Mouse (Mus musculus): ENCODE results near the gene Gpr19. TPM values are rescaled to one million over a fixed set of nuclear protein-coding genes. Genes with fewer than 3 reads are reported as not detected.
A peak's percentile ranks its signal among the peaks of the same experiment; 100 is the strongest.

Gpr19 gene
- polyA plus RNA-seq, 1 experiment from 2014 or later = 10.8 TPM

- TF ChIP-seq CTCF (IDR thresholded peaks at IDR 0.05; ENCODE audit: low read depth) = no peak
- Histone ChIP-seq H3K9me3 (ENCODE audit: low read depth, low read length) (no peaks in the 10 kb centered on the region), H3K4me2 (no peak overlapping the region), H3K4me1 (ENCODE audit: insufficient read depth) (no peaks in the 10 kb centered on the region), H3K9ac (no peak overlapping the region), H3K4me3 (ENCODE audit: low read depth, low read length) (no peak overlapping the region), H3K27me3 (ENCODE audit: insufficient read depth, low read length) (no peaks in the 10 kb centered on the region), H3K27ac (ENCODE audit: low read depth) (no peak overlapping the region), H3K36me3 (ENCODE audit: insufficient read depth) (0 out of 2 replicates have a peak, but pooled peaks cover 2% of the 10 kb centered on the region)
- ATAC-seq (ENCODE audit: insufficient read depth) (no peak), DNase-seq (no peak)
- WGBS = 54% methylated on average over 3 of the region's 3 CpGs
Measured at GRCm38 (mm10) chr6:134849985-134850384, 48.4 kb downstream of the Gpr19 start.

- no peaks in the 10 kb centered on the region for H3K9me3 ChIP-seq (ENCODE audit: low read depth, low read length)
- H3K4me1 ChIP-seq (ENCODE audit: insufficient read depth) = no peaks in the 10 kb centered on the region
- 0 out of 2 replicates have a peak, but pooled peaks cover 2% of the 10 kb centered on the region for H3K36me3 ChIP-seq (ENCODE audit: insufficient read depth)
- 68% methylated on average over 2 of the region's 2 CpGs for WGBS
- no peak overlapping the region for H3K27ac ChIP-seq (ENCODE audit: low read depth)
- no peak for TF ChIP-seq CTCF (IDR thresholded peaks at IDR 0.05; ENCODE audit: low read depth)
- H3K9ac ChIP-seq = no peak overlapping the region
- no peaks in the 10 kb centered on the region for H3K27me3 ChIP-seq (ENCODE audit: insufficient read depth, low read length)
- no peak for ATAC-seq (ENCODE audit: insufficient read depth)
- no peak for DNase-seq
- H3K4me3 ChIP-seq (ENCODE audit: low read depth, low read length) = no peak overlapping the region
- H3K4me2 ChIP-seq = no peak overlapping the region
Measured at GRCm38 (mm10) chr6:134849461-134849860, 48.9 kb downstream of the Gpr19 start.

GRCm38 (mm10) chr6:134848197-134848890 is 50.0 kb downstream of the Gpr19 start:
- peak; percentile 59 for DNase-seq

GRCm38 (mm10) chr6:134847550-134847949 is 50.8 kb downstream of the Gpr19 start:
- H3K4me2 ChIP-seq = no peak overlapping the region
- 86% methylated on average over 4 of the region's 4 CpGs for WGBS
- no peak overlapping the region for H3K4me3 ChIP-seq (ENCODE audit: low read depth, low read length)
- no peak overlapping the region for H3K9ac ChIP-seq
- no peak for DNase-seq
- H3K4me1 ChIP-seq (ENCODE audit: insufficient read depth) = no peaks in the 10 kb centered on the region
- 0 out of 2 replicates have a peak, but pooled peaks cover 2% of the 10 kb centered on the region for H3K36me3 ChIP-seq (ENCODE audit: insufficient read depth)
- TF ChIP-seq CTCF (IDR thresholded peaks at IDR 0.05; ENCODE audit: low read depth) = no peak
- ATAC-seq (ENCODE audit: insufficient read depth) = no peak
- H3K9me3 ChIP-seq (ENCODE audit: low read depth, low read length) = no peaks in the 10 kb centered on the region
- H3K27ac ChIP-seq (ENCODE audit: low read depth) = no peak overlapping the region
- H3K27me3 ChIP-seq (ENCODE audit: insufficient read depth, low read length) = no peaks in the 10 kb centered on the region

More at GRCm38 (mm10) chr6:134848197-134848890, 50.0 kb downstream of the Gpr19 start:
- H3K27me3 ChIP-seq (ENCODE audit: insufficient read depth, low read length) = no peaks in the 10 kb centered on the region
- H3K4me3 ChIP-seq (ENCODE audit: low read depth, low read length) = no peak overlapping the region
- H3K27ac ChIP-seq (ENCODE audit: low read depth) = no peak overlapping the region
- ATAC-seq (ENCODE audit: insufficient read depth) = no peak
- no peaks in the 10 kb centered on the region for H3K9me3 ChIP-seq (ENCODE audit: low read depth, low read length)
- no peaks in the 10 kb centered on the region for H3K4me1 ChIP-seq (ENCODE audit: insufficient read depth)
- no peak overlapping the region for H3K9ac ChIP-seq
- WGBS = 76% methylated on average over 5 of the region's 5 CpGs
- no peak overlapping the region for H3K4me2 ChIP-seq
- TF ChIP-seq CTCF (IDR thresholded peaks at IDR 0.05; ENCODE audit: low read depth) = peak; percentile 38; the same call in 1 of the 2 replicates
- H3K36me3 ChIP-seq (ENCODE audit: insufficient read depth) = 0 out of 2 replicates have a peak, but pooled peaks cover 2% of the 10 kb centered on the region

GRCm38 (mm10) chr6:134846308-134846707 is 52.1 kb downstream of the Gpr19 start:
- no peaks in the 10 kb centered on the region for H3K9me3 ChIP-seq (ENCODE audit: low read depth, low read length)
- H3K9ac ChIP-seq = no peak overlapping the region
- 0 out of 2 replicates have a peak, but pooled peaks cover 2% of the 10 kb centered on the region for H3K36me3 ChIP-seq (ENCODE audit: insufficient read depth)
- ATAC-seq (ENCODE audit: insufficient read depth) = no peak
- WGBS = 80% methylated on average over 6 of the region's 6 CpGs
- H3K4me3 ChIP-seq (ENCODE audit: low read depth, low read length) = no peak overlapping the region
- no peaks in the 10 kb centered on the region for H3K27me3 ChIP-seq (ENCODE audit: insufficient read depth, low read length)
- no peak for DNase-seq
- no peak overlapping the region for H3K4me2 ChIP-seq
- H3K27ac ChIP-seq (ENCODE audit: low read depth) = no peak overlapping the region
- no peaks in the 10 kb centered on the region for H3K4me1 ChIP-seq (ENCODE audit: insufficient read depth)
- TF ChIP-seq CTCF (IDR thresholded peaks at IDR 0.05; ENCODE audit: low read depth) = no peak

GRCm38 (mm10) chr6:134845726-134846125 is 52.7 kb downstream of the Gpr19 start:
- Histone ChIP-seq H3K9me3 (ENCODE audit: low read depth, low read length) (no peaks in the 10 kb centered on the region), H3K27me3 (ENCODE audit: insufficient read depth, low read length) (no peaks in the 10 kb centered on the region), H3K36me3 (ENCODE audit: insufficient read depth) (0 out of 2 replicates have a peak, but pooled peaks cover 2% of the 10 kb centered on the region), H3K4me2 (no peak overlapping the region), H3K27ac (ENCODE audit: low read depth) (no peak overlapping the region), H3K9ac (no peak overlapping the region), H3K4me1 (ENCODE audit: insufficient read depth) (no peaks in the 10 kb centered on the region), H3K4me3 (ENCODE audit: low read depth, low read length) (no peak overlapping the region)
- no peak for TF ChIP-seq CTCF (IDR thresholded peaks at IDR 0.05; ENCODE audit: low read depth)
- no peak for ATAC-seq (ENCODE audit: insufficient read depth)
- 67% methylated on average over 4 of the region's 4 CpGs for WGBS
- DNase-seq = no peak

GRCm38 (mm10) chr6:134840346-134840745 is 58.0 kb downstream of the Gpr19 start:
- no peak for TF ChIP-seq CTCF (IDR thresholded peaks at IDR 0.05; ENCODE audit: low read depth)
- Histone ChIP-seq H3K9ac (no peak overlapping the region), H3K36me3 (ENCODE audit: insufficient read depth) (no peaks in the 10 kb centered on the region), H3K27ac (ENCODE audit: low read depth) (no peak overlapping the region), H3K9me3 (ENCODE audit: low read depth, low read length) (no peaks in the 10 kb centered on the region), H3K4me3 (ENCODE audit: low read depth, low read length) (no peak overlapping the region), H3K4me1 (ENCODE audit: insufficient read depth) (no peaks in the 10 kb centered on the region), H3K4me2 (no peak overlapping the region), H3K27me3 (ENCODE audit: insufficient read depth, low read length) (no peaks in the 10 kb centered on the region)
- ATAC-seq (ENCODE audit: insufficient read depth) = no peak
- no peak for DNase-seq
- 64% methylated on average over 2 of the region's 2 CpGs for WGBS
